Mouse (Mus musculus): ENCODE measurements around the gene Cst10. TPM values are rescaled to one million over a fixed set of nuclear protein-coding genes. Genes with fewer than 3 reads are reported as not detected.

Gene Cst10
- polyA plus RNA-seq (2015; fragmentation: Nextera tagmentation; extraction: Ambion mirVana) = not detected in 2 replicates

DNA sequence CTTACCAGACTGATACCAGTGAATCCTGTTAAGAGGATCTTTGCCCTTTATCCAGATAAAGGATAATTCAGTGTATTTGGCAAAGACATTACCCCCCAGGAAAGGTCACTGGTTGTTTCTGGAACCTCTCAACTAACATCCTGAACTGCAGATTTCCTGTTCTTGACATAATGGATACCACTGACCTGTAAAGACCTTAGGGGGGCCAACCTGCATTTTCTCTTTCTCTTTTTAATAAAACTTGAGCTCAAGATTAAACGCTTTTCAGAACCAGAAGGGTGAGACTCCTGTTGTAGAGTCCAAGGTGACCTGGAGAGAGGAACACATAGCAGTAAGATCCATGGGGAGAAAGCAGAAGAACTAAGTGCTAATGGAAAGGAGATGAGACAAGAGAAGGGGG lies at the start of gene Cst10:
Gene Cst10, plus strand, starts transcription at position 301 of the 400 bp plus-strand sequence.
- 63% methylated on average over 1 of the region's 1 CpGs for WGBS
- Histone ChIP-seq H3K36me3 (ENCODE audit: control insufficient read depth, insufficient read depth, low read length) (no peaks in the 10 kb centered on the region), H3K9me3 (ENCODE audit: control insufficient read depth, low read length) (no peaks in the 10 kb centered on the region), H3K4me3 (ENCODE audit: low read depth, low read length) (no peak within 1 kb of the TSS), H3K27ac (replicated peaks) (no peak within 1 kb of the TSS), H3K27me3 (ENCODE audit: control insufficient read depth, insufficient read depth, low read length) (no peaks in the 10 kb centered on the region), H3K4me1 (replicated peaks; ENCODE audit: control insufficient read depth, insufficient read depth) (no peaks in the 10 kb centered on the region), H3K9ac (ENCODE audit: low read length) (no peak within 1 kb of the TSS), H3K4me2 (replicated peaks; ENCODE audit: low read depth) (no peak within 1 kb of the TSS)
- no peak for ATAC-seq (ENCODE audit: low FRiP score, low TSS enrichment)
- DNase-seq (ENCODE audit: low spot score) = no peak
- no peak for TF ChIP-seq EP300 (optimal IDR thresholded peaks at IDR 0.05)
- no peak for TF ChIP-seq CTCF (IDR thresholded peaks at IDR 0.05; ENCODE audit: low read depth)

DNA sequence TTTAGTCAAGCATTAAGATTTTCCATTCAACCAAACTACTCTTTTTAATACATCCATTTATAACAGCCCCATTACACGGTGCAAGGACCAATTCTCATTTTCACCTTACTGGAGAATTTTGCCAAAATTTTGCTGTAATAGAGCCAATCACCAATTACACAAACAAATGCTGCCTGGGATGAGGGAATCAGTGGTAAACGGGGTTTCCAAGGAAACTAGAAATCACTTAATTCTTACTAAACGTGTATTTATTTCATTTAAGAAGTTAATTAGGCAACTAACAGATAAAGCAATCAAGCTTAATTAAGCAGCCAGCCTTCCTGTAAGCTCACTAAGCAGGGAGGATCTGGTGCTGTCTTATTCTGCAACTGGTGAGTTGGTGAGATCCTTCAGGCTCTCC lies 11.9 kb upstream of the Cst10 start:
- Histone ChIP-seq H3K9me3 (ENCODE audit: control insufficient read depth, low read length) (no peaks in the 10 kb centered on the region), H3K4me3 (ENCODE audit: low read depth, low read length) (no peak overlapping the region), H3K27me3 (ENCODE audit: control insufficient read depth, insufficient read depth, low read length) (no peaks in the 10 kb centered on the region), H3K36me3 (ENCODE audit: control insufficient read depth, insufficient read depth, low read length) (no peaks in the 10 kb centered on the region), H3K4me2 (replicated peaks; ENCODE audit: low read depth) (no peak overlapping the region), H3K9ac (ENCODE audit: low read length) (no peak overlapping the region), H3K4me1 (replicated peaks; ENCODE audit: control insufficient read depth, insufficient read depth) (no peaks in the 10 kb centered on the region), H3K27ac (replicated peaks) (no peak overlapping the region)
- ATAC-seq (ENCODE audit: low FRiP score, low TSS enrichment) = no peak
- WGBS = 43% methylated on average over 3 of the region's 3 CpGs
- DNase-seq (ENCODE audit: low spot score) = no peak
- no peak for TF ChIP-seq CTCF (IDR thresholded peaks at IDR 0.05; ENCODE audit: low read depth)
- no peak for TF ChIP-seq EP300 (optimal IDR thresholded peaks at IDR 0.05)

DNA sequence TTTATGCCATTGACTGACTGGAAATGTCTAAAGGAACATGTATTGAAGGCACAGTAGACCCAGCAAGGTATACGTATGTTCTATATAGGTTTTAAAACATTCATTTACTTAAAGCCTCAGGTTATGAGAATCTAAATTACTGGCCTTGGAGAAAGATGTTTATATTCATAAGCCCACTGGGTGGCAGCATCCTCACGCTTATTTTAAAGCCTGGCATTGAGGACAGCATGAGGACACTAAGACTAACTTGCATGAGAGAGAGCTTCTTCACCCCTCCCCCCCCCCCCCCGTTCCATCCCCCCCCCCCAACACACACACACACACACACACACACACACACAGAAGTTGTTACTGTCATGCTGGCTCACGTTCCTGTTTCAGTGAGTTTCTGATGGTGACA lies 17.7 kb downstream of the Cst10 start:
- Histone ChIP-seq H3K27ac (replicated peaks) (no peak overlapping the region), H3K36me3 (ENCODE audit: control insufficient read depth, insufficient read depth, low read length) (no peaks in the 10 kb centered on the region), H3K4me1 (replicated peaks; ENCODE audit: control insufficient read depth, insufficient read depth) (no peaks in the 10 kb centered on the region), H3K9me3 (ENCODE audit: control insufficient read depth, low read length) (no peaks in the 10 kb centered on the region), H3K4me2 (replicated peaks; ENCODE audit: low read depth) (no peak overlapping the region), H3K27me3 (ENCODE audit: control insufficient read depth, insufficient read depth, low read length) (no peaks in the 10 kb centered on the region), H3K9ac (ENCODE audit: low read length) (no peak overlapping the region), H3K4me3 (ENCODE audit: low read depth, low read length) (no peak overlapping the region)
- ATAC-seq (ENCODE audit: low FRiP score, low TSS enrichment) = no peak
- DNase-seq (ENCODE audit: low spot score) = peak; percentile 16
- peak; percentile 67 for TF ChIP-seq CTCF (IDR thresholded peaks at IDR 0.05; ENCODE audit: low read depth)
- TF ChIP-seq EP300 (optimal IDR thresholded peaks at IDR 0.05) = no peak
- 23% methylated on average over 3 of the region's 4 CpGs for WGBS

Data from stomach, postnatal 0 days (tissue).